Mouse (Mus musculus): ENCODE results near the gene Aars2. TPM values are rescaled to one million over a fixed set of nuclear protein-coding genes. Genes with fewer than 3 reads are reported as not detected.
A peak's percentile ranks its signal among the peaks of the same experiment; 100 is the strongest.

Gene Aars2
- polyA plus RNA-seq, 1 experiment, result 43.9 TPM

- no peak for DNase-seq
- Histone ChIP-seq H3K4me1 (ENCODE audit: control insufficient read depth, insufficient read depth, low read length) (peaks cover 7% of the 10 kb centered on the region), H3K27ac (ENCODE audit: insufficient read depth, low read length) (no peak overlapping the region), H3K4me3 (replicated peaks; ENCODE audit: insufficient read depth, low read depth, low read length) (no peak overlapping the region), H3K27me3 (ENCODE audit: control insufficient read depth, insufficient read depth, low read length) (no peaks in the 10 kb centered on the region)
- TF ChIP-seq CTCF (IDR thresholded peaks at IDR 0.05; ENCODE audit: borderline replicate concordance, insufficient read depth, low read depth, low read length) (no peak), POLR2A (IDR thresholded peaks at IDR 0.05; ENCODE audit: borderline replicate concordance, insufficient read depth, low read length) (no peak)
- WGBS, result 52% methylated on average over 5 of the region's 5 CpGs
These were observed 3.2 kb upstream of the Aars2 start for GRCm38 (mm10) chr17:45503301-45503973.

- 22% methylated on average over 6 of the region's 6 CpGs for WGBS
- TF ChIP-seq CTCF (IDR thresholded peaks at IDR 0.05; ENCODE audit: borderline replicate concordance, insufficient read depth, low read depth, low read length) (no peak), POLR2A (IDR thresholded peaks at IDR 0.05; ENCODE audit: borderline replicate concordance, insufficient read depth, low read length) (no peak)
- Histone ChIP-seq H3K4me1 (ENCODE audit: control insufficient read depth, insufficient read depth, low read length) (peaks cover 7% of the 10 kb centered on the region), H3K27ac (ENCODE audit: insufficient read depth, low read length) (no peak overlapping the region), H3K27me3 (ENCODE audit: control insufficient read depth, insufficient read depth, low read length) (no peaks in the 10 kb centered on the region), H3K4me3 (replicated peaks; ENCODE audit: insufficient read depth, low read depth, low read length) (no peak overlapping the region)
- DNase-seq, result no peak
These were observed 638 bp upstream of the Aars2 start for GRCm38 (mm10) chr17:45505941-45506465.

- no peak overlapping the region for H3K4me3 ChIP-seq (replicated peaks; ENCODE audit: insufficient read depth, low read depth, low read length)
- DNase-seq, result no peak
- peaks cover 7% of the 10 kb centered on the region for H3K4me1 ChIP-seq (ENCODE audit: control insufficient read depth, insufficient read depth, low read length)
- no peak for TF ChIP-seq CTCF (IDR thresholded peaks at IDR 0.05; ENCODE audit: borderline replicate concordance, insufficient read depth, low read depth, low read length)
- no peak for TF ChIP-seq POLR2A (IDR thresholded peaks at IDR 0.05; ENCODE audit: borderline replicate concordance, insufficient read depth, low read length)
- H3K27me3 ChIP-seq (ENCODE audit: control insufficient read depth, insufficient read depth, low read length), result no peaks in the 10 kb centered on the region
- no peak overlapping the region for H3K27ac ChIP-seq (ENCODE audit: insufficient read depth, low read length)
- WGBS, result over 99% methylated on average over 4 of the region's 4 CpGs
These were observed 4.2 kb downstream of the Aars2 start for GRCm38 (mm10) chr17:45510871-45511270.

- TF ChIP-seq POLR2A (IDR thresholded peaks at IDR 0.05; ENCODE audit: borderline replicate concordance, insufficient read depth, low read length) (no peak), CTCF (IDR thresholded peaks at IDR 0.05; ENCODE audit: borderline replicate concordance, insufficient read depth, low read depth, low read length) (no peak)
- H3K4me1 ChIP-seq (ENCODE audit: control insufficient read depth, insufficient read depth, low read length), result peaks cover 9% of the 10 kb centered on the region
- no peak for DNase-seq
- no peak overlapping the region for H3K27ac ChIP-seq (ENCODE audit: insufficient read depth, low read length)
- WGBS, result 91% methylated on average over 4 of the region's 4 CpGs
- H3K27me3 ChIP-seq (ENCODE audit: control insufficient read depth, insufficient read depth, low read length), result no peaks in the 10 kb centered on the region
- H3K4me3 ChIP-seq (replicated peaks; ENCODE audit: insufficient read depth, low read depth, low read length), result no peak overlapping the region
These were observed 5.1 kb downstream of the Aars2 start for GRCm38 (mm10) chr17:45511757-45512156.

- Histone ChIP-seq H3K27ac (ENCODE audit: insufficient read depth, low read length) (no peak overlapping the region), H3K4me3 (replicated peaks; ENCODE audit: insufficient read depth, low read depth, low read length) (no peak overlapping the region), H3K4me1 (ENCODE audit: control insufficient read depth, insufficient read depth, low read length) (peaks cover 41% of the 10 kb centered on the region), H3K27me3 (ENCODE audit: control insufficient read depth, insufficient read depth, low read length) (no peaks in the 10 kb centered on the region)
- DNase-seq, result peak in 1 of 2 experiments; percentile 15
- 51% methylated on average over 15 of the region's 15 CpGs for WGBS
- TF ChIP-seq CTCF (IDR thresholded peaks at IDR 0.05; ENCODE audit: borderline replicate concordance, insufficient read depth, low read depth, low read length) (no peak), POLR2A (IDR thresholded peaks at IDR 0.05; ENCODE audit: borderline replicate concordance, insufficient read depth, low read length) (no peak)
These were observed 8.6 kb downstream of the Aars2 start for GRCm38 (mm10) chr17:45515204-45515726.

- 88% methylated on average over 10 of the region's 10 CpGs for WGBS
- DNase-seq, result peak in 1 of 2 experiments; percentile 22
- Histone ChIP-seq H3K4me3 (replicated peaks; ENCODE audit: insufficient read depth, low read depth, low read length) (no peak overlapping the region), H3K4me1 (ENCODE audit: control insufficient read depth, insufficient read depth, low read length) (peaks cover 42% of the 10 kb centered on the region), H3K27ac (ENCODE audit: insufficient read depth, low read length) (no peak overlapping the region), H3K27me3 (ENCODE audit: control insufficient read depth, insufficient read depth, low read length) (no peaks in the 10 kb centered on the region)
- TF ChIP-seq CTCF (IDR thresholded peaks at IDR 0.05; ENCODE audit: borderline replicate concordance, insufficient read depth, low read depth, low read length), result no peak
- no peak for TF ChIP-seq POLR2A (IDR thresholded peaks at IDR 0.05; ENCODE audit: borderline replicate concordance, insufficient read depth, low read length)
These were observed 9.2 kb downstream of the Aars2 start for GRCm38 (mm10) chr17:45515806-45516205.

GRCm38 (mm10) chr17:45516488-45516887 is 9.8 kb downstream of the Aars2 start:
- Histone ChIP-seq H3K27ac (ENCODE audit: insufficient read depth, low read length) (peak overlapping the region; percentile 57), H3K4me1 (ENCODE audit: control insufficient read depth, insufficient read depth, low read length) (peaks cover 42% of the 10 kb centered on the region), H3K27me3 (ENCODE audit: control insufficient read depth, insufficient read depth, low read length) (no peaks in the 10 kb centered on the region), H3K4me3 (replicated peaks; ENCODE audit: insufficient read depth, low read depth, low read length) (no peak overlapping the region)
- TF ChIP-seq CTCF (IDR thresholded peaks at IDR 0.05; ENCODE audit: borderline replicate concordance, insufficient read depth, low read depth, low read length) (peak; percentile 92), POLR2A (IDR thresholded peaks at IDR 0.05; ENCODE audit: borderline replicate concordance, insufficient read depth, low read length) (no peak)
- WGBS, result 35% methylated on average over 8 of the region's 8 CpGs
- DNase-seq, result peak; percentile 85 to 95

- H3K27ac ChIP-seq (ENCODE audit: insufficient read depth, low read length), result peak overlapping the region; percentile 57
- WGBS, result 86% methylated on average over 21 of the region's 21 CpGs
These were observed 10.5 kb downstream of the Aars2 start for GRCm38 (mm10) chr17:45517135-45517534.

More at GRCm38 (mm10) chr17:45517135-45517534, 10.5 kb downstream of the Aars2 start:
- Histone ChIP-seq H3K4me1 (ENCODE audit: control insufficient read depth, insufficient read depth, low read length) (peaks cover 43% of the 10 kb centered on the region), H3K4me3 (replicated peaks; ENCODE audit: insufficient read depth, low read depth, low read length) (no peak overlapping the region), H3K27me3 (ENCODE audit: control insufficient read depth, insufficient read depth, low read length) (no peaks in the 10 kb centered on the region)
- TF ChIP-seq POLR2A (IDR thresholded peaks at IDR 0.05; ENCODE audit: borderline replicate concordance, insufficient read depth, low read length), result no peak
- TF ChIP-seq CTCF (IDR thresholded peaks at IDR 0.05; ENCODE audit: borderline replicate concordance, insufficient read depth, low read depth, low read length), result no peak
- DNase-seq, result no peak
